Mouse (Mus musculus) erythroblast, adult 5-6 weeks (primary cell): ENCODE measurements around the gene Chst14. TPM values are rescaled to one million over a fixed set of nuclear protein-coding genes. Genes with fewer than 3 reads are reported as not detected.

Experiments used
- ATAC-seq: replicated peaks from 2 replicates; pipeline ENCODE4 v1.8.0; 2016; ENCODE audit warnings: moderate number of reproducible peaks, mild to moderate bottlenecking, moderate TSS enrichment, inconsistent platforms; ENCODE audit not compliant: poor library complexity, low FRiP score, severe bottlenecking
- total RNA-seq, 2 experiments: library from RNA; stranded (forward) in 1 of 2; stranded (reverse) in 1 of 2; fragments of 150-400 nt in 1 of 2; fragments of 200-764, 138-1000 nt in 1 of 2; gene quantifications; 2 replicates each; pipeline versions ENCODE4 v1.2.3 to v1.2.4; 2015 to 2017; ENCODE audit warnings: low replicate concordance in 2 of 2

Chst14 gene
- total RNA-seq, 2 experiments from 2014 or later, result 0.43 to 1.5 TPM

DNA sequence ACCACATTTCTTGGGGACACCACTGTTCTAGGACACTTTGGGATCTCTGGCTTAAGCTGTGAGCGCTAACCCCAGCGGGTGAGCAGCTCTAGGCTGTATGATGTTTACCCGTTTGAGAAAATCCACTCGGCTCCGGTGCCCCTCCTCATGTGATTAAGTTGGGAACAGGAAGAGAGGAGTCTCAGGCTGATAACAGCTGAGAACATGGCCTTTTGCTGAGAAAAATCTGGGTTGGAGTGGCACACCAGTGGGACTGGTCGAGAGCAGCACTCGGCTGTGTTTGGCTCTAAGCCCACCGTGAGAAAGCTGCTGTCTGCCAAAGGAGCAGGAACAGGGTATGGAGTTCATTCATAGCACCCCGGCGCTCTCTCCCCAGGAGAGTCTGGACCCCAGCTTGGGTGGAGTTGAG, 23.0 kb upstream of the Chst14 start:
- ATAC-seq, result no peak

DNA sequence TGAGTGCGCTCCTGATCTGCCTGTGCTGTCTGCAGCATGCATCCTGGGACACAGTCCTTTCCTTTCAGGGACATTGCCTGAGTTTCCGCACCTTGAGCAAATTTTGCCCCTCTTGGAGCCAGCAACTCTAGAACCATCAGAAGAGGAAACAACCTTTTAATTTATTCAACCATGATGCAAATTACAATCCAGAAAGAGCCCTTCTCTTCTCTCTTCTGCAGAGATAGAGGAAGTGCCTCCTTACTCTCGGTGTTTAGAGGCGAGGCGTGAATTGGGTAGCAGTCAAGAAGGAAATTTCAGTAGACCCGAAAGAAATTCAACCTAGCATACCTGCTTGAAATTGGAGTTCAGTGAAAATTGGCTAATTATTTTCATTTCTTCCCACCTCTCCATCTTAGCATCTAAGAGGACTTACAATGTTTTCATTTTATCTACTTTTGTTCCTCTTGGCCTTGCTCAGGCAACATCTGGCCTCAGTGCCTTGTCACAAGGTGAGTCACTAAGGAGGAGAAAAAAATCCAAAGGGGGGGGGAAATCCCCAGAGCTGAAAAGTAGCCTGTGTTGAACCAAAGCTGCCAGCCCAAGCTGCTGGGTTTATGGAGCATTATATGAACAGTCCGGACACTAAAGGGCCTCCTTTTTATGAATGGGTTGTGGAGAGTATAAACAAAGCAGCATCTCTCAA, 20.7 kb upstream of the Chst14 start:
- ATAC-seq, result no peak

DNA sequence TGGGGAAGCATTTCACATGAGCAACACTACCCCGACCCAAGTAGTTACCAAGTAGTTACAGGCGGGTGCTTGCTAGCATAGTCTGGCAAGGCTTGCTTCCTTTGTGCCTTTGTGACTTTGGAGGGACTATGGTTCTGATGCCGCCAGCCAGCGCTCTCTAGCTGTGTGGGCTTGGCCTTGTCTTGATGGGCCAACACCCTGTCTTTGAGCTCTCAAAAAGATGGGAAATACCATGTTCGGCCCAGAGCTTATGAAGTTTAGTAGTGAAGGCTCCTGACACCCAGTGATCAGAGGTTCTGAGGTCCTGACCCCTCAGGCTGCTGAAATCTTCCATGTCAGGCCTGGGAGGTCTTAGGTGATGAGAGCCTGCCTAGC, 20.2 kb upstream of the Chst14 start:
- ATAC-seq, result no peak

DNA sequence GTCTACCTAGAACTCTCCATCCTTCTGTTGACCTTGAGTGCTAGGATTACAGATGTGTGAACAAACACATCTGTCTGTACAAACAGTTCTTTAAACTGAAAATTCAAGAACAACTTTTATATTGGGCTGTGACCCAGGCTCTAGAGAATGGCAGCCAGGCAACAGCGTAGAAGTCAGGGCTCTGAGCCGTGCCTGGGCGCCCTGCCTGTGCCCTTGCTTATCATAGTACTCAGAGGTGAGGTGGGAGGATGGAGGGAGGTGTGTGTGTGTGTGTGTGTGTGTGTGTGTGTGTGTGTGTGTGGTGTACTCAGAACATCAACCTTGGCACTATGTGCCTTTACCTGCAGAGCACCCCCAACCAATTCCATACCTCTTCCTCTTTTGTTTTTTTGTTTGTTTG, 18.5 kb upstream of the Chst14 start:
- ATAC-seq, result no peak

DNA sequence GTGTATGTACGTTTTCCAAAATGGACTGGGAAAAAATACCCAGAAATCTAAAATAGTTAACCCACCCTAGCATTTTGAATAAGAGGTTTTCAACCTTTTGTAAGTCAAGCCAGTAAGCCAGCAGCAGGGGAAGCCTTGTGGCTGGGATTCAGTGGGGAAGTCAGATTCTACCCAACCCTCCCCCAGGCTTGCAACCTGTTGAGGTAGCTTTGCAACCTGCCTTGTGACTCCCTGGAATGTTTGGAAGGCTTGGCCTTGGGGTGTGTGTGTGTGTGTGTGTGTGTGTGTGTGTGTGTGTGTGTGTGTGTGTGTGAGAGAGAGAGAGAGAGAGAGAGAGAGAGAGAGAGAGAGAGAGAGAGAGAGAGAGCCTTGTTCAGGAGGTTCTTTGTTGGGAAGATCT, 17.1 kb upstream of the Chst14 start:
- no peak for ATAC-seq

DNA sequence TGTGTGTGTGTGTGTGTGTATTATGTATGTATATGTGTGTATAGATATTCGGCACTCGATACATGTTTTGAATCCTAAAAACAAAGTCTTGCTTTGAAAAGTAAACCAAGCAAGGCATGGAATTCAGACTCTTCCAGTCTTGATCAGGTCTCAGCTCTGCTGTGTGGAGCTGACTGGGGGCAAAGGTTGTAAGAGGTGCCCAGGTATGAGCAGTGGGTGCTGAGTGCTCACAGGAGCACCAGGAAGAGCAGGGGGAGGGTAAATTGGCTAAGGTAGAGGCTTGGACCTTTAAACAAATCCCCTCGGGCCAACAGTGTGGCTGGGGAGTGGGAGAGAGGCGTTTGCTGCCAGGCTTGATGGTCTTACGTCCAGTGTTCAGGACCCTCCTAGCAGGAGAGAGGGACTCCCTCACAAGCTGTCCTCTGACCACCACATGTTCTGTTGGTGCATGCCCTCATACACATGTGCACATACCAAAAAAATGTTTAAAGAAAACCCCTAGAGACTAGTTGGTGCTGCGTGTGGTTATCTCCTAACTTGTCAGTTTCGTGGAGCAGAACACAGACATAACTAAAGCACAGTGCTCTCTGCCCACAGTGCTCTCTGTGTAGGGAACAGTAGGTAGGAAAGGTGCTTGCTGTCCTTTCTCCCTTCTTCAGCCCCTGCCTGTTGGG, 15.6 kb upstream of the Chst14 start:
- ATAC-seq, result no peak

DNA sequence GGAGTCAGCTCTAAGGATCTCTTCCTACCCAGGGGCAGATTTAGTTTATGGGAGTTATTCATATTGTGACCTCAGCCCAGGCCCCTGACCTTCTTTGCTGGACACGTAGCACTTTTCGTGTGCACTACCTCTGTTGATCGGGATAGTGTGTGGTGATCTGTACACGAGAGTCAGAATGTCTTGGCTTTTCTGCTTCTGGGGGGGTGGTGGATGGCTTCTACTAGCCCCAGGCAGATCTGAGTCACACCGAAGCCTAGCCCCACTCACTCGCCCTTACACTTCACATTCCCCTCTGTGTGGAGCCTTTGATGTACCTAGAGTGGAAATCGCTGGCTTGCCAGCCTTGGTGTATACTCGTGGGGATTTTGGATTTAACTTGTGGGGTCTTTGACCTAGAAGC, 13.6 kb upstream of the Chst14 start:
- no peak for ATAC-seq

DNA sequence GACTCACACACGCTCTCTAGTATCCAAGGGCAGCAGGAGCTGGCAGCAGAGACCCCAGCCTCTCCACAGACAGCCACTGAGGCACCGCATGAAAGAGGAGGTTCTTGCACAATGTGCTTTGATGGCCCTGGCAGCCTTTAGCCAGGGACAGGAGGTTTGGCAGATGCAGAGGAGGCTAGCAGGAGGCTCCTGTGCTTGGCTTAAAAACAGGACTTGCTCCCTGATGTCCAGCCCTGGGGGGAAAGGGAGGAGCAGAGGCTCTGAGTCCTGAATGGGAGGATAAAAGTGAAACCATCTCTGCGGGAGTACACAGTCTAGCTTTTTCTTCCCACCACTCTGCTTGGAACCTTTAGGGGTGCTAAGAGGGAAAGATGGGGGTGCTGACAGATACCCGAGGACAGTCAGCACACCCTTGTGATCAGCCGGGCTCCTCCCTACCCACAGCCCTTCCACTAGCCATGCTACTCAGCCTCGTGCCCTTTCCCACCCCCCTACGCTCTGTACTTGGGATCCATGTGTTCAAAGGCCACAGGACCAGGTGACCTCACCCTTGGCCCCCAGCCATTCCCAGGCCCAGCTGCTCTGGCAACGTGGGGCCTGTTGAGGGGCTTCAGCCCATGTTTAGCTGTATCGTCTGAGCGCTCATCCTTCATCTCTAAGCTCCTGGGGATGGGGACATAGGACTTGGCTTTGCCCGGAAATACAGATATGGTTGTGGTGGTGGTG, 12.6 kb upstream of the Chst14 start:
- no peak for ATAC-seq

DNA sequence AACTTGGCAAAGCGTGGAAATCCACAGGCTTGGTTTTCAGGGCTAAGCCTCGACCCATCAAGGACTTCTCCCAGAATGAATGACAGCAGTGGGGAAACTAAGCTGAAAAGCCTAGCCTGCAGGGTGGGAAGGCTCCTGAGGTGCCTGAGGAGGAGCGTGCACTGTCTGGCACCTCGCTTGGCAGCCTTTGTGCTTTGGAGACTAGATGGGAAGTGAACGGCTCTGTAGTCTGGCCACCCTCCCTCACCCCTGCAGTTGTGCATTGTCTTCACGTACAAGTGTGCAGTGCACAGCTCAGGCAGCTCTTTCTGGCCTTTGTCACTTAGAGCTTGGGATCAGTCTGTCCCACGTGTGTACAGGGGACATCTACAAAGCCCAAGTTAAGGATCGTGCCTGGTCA, 11.6 kb upstream of the Chst14 start:
- no peak for ATAC-seq

DNA sequence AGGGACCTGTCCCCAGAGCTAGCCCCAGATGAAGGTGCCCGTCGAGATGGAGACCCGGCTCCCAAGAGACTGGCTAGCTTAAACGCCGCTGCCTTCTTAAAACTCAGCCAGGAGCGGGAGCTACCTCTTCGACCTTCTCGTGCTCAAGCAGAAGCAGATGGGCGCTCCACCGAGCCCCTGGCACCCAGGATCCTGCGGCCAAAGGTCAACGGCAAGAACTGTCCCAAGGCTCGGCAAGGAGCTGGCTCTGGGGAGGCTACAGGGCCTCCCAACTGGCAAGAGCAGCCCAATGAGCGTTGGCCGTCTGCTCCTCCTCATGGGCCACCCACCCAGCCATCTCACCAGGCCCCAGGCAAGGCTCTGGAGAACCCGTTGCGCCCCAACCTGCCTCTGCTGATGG, 9.9 kb upstream of the Chst14 start:
- ATAC-seq, result no peak

DNA sequence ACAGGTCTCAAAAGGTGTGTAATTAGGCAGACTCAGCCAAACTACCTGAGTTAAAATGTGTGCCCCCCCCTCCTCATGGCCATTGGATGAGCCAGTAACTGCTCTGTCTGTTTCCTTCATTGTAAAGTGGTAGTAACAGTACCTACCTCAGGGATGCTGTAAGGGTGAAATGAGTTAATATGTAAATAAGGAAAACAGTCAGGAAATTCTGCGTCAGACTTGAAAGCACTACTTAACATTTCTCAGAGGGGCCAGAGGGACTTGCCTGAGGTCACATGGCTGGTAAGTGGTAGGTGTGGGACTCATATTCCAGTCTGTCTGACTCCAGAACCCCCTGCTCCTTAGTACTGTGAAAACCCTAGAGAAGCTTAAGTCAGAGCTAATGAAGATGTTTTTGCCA, 7.8 kb upstream of the Chst14 start:
- ATAC-seq, result no peak

DNA sequence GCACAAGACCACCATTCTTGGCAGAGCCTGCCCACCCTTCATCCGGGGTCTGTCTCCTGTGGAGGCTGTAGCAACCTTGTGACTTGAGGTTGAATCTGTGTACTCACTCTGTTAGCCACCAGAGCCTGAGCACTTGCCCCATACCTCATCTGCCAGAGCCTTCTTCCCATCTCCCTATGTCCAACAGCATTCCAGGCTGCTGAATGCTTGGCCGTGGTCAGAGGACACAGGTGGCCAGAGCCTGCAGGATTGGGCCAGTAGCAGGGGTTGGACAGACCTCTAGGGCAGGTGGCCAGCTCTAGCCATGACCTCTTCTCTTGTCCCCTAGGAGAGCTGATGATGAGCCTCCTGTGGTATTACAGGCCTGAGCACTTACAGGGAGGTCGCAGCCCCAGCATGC, 5.9 kb upstream of the Chst14 start:
- no peak for ATAC-seq

DNA sequence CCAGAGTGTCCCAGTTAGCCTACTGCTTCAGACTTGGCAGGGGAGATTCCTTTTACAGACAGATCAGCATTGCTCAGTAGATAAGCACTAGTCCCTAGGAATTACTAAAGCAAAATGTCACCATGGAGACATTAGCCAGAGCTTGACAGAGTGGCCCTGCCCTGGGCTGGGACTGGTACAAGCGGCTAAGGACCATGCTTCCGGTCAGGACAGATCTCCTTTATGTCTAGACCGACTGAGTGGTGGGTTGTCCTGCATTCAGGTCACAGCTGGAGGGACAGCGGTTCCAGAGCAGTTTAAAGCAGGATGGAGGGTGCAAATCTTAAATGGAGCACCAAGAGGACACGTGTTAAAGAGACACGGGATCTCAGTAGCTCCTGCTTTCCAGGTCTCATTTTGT, 344 bp upstream of the Chst14 start:
- ATAC-seq, result peak; percentile 18; the same call in 1 of the 2 replicates

DNA sequence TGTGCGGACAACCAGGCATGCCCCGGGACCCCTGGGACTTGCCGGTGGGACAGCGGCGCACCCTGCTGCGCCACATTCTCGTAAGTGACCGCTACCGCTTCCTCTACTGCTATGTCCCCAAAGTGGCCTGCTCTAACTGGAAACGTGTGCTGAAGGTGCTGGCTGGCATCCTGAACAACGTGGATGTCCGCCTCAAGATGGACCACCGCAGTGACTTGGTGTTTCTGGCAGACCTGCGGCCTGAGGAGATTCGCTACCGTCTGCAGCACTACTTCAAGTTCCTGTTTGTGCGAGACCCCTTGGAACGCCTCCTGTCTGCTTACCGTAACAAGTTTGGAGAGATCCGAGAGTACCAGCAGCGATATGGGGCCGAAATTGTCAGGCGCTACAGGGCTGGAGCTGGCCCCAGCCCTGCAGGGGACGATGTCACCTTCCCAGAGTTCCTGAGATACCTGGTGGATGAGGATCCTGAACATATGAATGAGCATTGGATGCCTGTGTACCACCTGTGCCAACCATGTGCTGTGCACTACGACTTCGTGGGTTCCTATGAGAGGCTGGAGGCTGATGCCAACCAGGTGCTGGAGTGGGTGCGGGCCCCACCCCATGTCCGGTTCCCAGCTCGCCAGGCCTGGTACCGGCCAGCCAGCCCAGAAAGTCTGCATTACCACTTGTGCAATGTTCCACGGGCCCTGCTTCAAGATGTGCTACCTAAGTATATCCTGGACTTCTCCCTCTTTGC, 873 bp downstream of the Chst14 start:
- ATAC-seq, result no peak

DNA sequence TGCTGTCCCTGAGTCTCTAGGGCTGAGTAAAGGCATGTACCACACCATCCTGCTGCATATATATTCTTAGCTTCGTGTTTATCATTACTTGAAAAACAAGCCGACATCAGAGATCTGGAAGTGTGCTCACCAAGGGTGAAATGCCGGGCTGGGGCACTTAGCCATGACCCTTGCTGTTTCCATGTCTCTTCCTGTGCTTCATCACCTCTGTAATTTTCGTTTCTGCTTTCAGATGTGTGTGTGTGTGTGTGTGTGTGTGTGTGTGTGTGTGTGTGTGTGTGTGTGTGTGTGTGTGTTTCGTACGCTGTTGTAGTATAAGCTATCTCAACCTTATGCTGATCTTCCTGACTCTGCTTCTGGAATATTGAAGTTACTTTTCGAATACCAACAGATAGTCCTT, 15.0 kb downstream of the Chst14 start:
- no peak for ATAC-seq

DNA sequence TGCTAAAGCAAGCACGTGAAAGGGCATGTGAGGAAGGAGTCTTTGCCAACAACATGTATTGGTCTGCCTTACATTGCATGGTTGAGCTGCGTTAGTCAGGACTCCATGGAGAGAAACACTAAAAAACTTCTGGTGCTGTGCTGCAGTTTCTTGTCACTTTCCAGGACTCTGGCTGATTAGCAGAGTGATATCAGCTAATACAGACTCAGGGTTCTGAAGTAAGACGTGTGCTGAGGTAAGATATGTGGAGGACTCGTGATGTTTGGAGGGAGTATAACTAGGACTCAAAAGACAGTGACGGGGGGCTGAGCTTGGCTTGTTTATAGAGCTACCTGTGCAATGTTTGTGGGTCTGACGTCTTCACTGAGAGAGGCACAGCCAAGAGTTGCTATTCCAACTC, 16.9 kb downstream of the Chst14 start:
- no peak; the same call in 1 of the 2 replicates for ATAC-seq

DNA sequence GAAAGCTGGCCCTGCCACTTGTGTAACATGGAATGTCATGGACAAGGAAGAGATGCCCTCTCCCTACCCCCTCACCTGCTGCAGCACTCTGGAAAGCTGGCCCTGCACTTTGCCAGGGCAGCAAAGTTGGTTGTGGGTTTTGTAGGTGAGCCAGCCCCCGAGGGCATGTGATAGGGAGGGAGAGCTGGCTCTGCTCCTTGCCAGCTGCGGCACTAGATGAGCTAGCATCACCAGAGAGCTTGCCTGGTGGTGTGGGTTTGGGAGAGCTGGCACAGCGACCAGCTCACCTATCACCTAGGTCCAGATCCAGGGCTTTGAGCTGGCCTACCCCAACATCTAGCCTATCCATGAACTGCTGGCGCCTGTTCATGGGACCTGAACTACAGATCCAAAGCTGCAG, 22.5 kb downstream of the Chst14 start:
- peak; percentile 38; the same call in 1 of the 2 replicates for ATAC-seq

DNA sequence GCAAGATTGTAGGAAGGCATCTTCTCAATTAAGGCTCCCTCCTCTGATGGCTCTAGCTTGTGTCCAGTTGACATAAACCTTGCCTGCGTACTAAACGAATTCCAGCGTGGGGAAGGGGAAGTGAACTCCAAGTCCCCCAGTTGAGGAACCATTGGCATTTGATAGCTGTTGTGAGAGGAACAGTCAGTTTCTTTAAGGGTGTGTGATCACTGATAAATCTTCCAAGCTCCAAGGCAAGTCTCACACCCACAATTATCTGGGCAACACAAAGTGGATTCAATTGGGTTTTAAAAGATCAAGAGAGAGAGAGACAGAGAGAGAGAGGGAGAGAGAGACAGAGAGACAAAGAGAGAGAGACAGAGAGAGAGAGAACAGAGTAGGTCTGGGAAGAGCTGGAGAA, 23.4 kb downstream of the Chst14 start:
- no peak for ATAC-seq

DNA sequence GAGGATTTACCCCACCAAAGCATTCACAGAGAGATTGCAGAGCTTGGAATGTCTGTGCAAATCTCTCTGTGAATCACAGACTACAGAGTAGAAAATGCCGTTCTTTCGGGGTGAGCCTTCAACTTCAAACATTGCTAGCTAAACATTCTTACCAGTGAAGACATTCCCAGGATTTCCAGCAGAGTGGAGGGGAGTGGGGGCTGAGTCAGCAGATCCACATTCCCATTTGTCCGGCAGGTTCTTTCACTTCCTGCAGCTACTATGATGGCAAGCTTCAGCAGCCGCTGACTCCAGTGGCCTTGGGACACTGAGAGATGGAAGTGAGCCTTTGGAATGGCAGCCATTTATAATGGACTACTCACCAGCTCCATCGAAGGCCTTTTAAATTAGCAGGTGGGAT, 30.2 kb downstream of the Chst14 start:
- no peak for ATAC-seq

DNA sequence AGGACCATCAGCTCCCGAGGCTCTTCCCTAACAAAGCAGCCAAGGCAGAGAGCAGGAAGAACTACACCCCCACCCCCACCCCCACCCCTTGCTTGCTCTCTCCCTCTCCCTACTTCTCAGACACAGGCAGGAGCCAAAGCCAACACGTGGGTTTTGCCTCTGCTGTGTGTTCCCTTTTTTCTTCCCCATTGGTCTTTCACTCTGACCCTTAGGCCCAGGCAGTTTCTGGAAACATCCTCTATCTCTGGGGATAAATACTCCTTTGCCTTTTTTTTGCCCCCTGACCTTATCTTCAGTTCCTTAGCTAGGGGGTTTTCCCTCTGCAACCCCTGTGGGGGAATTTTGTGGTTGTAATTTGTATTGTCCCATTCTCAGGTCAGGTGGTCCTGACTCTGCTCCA, 33.3 kb downstream of the Chst14 start:
- ATAC-seq, result no peak

DNA sequence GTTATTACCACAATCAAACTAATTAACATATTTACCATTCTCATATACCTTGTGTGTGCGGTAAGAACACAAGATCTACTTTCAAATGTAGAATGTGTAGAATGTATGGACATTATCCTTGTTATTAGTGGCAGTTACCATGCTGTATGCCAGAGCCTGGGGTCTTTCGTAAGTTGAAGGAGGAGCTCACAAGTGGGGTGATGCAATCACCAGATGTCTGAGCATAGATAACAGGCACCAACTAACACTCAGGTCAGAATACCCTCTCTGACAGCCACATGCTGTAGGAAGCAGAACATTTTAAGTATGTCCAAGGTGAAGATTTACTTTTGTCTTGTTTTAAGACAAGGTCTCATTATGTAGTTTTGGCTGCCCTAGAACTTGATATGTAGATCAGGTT, 34.1 kb downstream of the Chst14 start:
- ATAC-seq, result no peak
